Mouse (Mus musculus): ENCODE measurements around the gene Hnrnpc.

DNA sequence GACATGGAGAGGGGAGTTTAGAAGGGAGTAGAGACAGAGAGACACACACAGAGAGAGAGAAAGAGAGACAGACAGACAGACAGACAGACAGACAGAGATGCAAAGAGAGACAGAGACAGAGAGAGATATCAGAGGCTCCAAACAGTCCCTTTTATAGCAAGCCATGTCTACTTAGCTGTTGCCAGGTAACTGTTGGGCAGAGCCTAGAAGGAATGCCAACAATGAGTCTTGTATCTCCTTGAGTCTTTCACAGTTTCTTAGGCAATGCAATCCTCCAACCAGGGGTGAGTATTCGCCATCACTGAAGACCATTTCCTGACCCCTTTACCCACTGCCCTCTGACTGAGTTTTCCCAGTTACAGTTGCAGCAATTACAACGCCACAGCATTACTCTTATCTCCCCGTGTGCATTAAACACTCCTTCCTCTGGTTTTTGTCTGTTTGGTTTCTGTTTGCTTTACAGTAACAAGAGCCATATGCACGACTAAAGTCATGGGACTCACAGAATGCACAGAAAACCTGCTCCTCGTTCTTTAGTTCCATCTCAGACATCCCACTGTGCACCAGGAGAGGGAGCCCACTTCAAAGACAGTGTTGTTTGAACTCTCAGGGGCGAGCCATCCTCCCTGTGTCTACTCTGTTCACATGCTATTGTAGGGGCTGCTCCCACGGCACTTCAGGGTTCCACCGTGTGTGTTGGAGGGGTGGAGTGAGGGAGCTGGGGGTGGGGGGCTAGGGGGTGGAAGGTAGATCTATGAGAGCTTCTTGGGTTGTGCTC is 58.7 kb downstream of the Hnrnpc start:
- TF ChIP-seq CTCF (IDR thresholded peaks at IDR 0.05; ENCODE audit: low read depth): peak; percentile 62
- no peak for TF ChIP-seq EP300 (IDR thresholded peaks at IDR 0.05; ENCODE audit: low read depth)

Measured in liver, embryonic 14.5 days (tissue).